Mouse (Mus musculus) megakaryocyte, adult 5-6 weeks (primary cell): ENCODE results near the gene Nfkbiz. TPM values are rescaled to one million over a fixed set of nuclear protein-coding genes. Genes with fewer than 3 reads are reported as not detected.

Experiments used
- ATAC-seq: 2 replicates; pipeline ENCODE4 v1.8.0; 2016; ENCODE audit warnings: mild to moderate bottlenecking, inconsistent platforms; ENCODE audit not compliant: poor library complexity, severe bottlenecking
- total RNA-seq, 2 experiments: library from RNA; stranded (forward) in 1 of 2; stranded (reverse) in 1 of 2; fragments of 153-499, 151-499 nt in 1 of 2; fragments of 221-1000, 200-1000 nt in 1 of 2; gene quantifications; 2 replicates each; pipeline versions ENCODE4 v1.2.3 to v1.2.4; 2015 to 2017

Gene Nfkbiz
- total RNA-seq, 2 experiments from 2014 or later, result 31.2 to 44.9 TPM

DNA sequence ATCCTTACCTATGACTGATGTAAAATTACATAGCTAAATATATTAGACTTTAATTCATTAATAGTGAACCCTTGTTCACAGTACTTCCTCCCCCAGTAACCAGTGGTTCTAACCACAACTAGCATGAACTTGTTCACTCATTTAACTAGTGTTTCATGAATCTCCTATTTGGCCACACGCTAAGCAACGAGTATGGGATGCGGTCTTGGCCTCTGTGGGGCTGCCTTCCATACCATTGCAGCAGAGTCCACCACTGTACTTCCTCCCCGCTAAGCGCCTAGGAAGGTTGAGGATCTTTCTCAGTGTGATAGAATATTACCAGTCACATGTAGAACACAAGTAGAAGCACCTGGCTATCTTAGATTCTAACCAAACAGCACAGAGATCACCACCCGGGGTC is 29.4 kb downstream of the Nfkbiz start:
- peak; percentile 20 for ATAC-seq

DNA sequence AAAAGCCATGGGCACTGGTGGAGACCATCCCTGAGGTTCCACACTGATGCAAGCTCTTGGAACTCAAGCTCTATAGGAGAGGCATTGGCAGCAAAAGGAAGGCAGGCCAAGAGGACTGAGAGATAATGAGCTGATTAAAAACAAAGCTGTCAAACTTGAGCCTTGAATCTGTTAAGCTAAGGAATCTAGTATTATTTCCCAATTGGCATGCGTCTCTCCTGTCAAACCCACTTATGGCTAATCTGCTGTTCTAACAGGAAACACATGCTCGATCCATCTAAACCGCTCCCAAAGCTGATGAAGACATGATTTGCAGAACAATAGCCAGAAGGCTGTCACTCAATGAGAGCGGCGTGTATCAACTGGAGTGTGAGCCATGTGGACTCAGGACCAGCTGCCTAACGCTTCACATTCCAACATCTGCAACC is 31.2 kb downstream of the Nfkbiz start:
- no peak for ATAC-seq

DNA sequence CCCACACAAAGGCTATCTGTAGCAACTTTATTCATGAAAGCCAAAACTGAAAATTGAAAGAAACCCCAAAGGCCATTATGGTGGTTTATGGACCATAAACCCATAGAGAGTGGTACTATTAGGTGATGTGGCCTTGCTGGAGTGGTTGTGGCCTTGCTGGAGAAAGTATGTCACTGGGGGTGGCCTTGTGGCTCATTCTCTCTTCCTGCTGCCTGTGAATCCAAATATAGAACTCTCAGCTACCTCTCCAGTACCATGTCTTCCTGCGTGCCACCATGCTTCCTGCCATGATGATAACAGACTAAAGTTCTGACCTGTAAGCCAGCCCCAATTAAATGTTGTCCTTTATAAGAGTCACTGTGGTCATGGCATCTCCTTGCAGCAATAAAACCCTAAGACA is 33.9 kb downstream of the Nfkbiz start:
- ATAC-seq, result no peak

DNA sequence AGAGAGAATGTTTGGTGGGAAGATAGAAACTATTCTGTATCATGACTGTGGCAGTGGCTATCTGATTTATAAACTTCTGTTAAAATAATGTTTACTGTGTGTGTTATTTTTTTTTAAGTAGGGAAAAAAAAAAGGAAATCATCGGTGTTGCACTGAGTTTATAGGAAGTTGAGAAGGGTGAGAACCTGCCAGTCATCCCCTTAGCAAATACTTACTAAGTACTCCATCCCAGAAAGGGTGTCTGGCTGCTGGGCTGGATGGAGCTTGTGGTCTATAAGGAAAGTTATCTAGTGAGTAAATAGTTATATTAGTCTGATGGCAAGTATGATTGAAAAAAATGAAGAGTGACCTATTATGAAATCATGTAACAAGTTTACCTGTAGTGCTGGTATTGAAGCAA is 37.1 kb downstream of the Nfkbiz start:
- peak; percentile 61 for ATAC-seq

DNA sequence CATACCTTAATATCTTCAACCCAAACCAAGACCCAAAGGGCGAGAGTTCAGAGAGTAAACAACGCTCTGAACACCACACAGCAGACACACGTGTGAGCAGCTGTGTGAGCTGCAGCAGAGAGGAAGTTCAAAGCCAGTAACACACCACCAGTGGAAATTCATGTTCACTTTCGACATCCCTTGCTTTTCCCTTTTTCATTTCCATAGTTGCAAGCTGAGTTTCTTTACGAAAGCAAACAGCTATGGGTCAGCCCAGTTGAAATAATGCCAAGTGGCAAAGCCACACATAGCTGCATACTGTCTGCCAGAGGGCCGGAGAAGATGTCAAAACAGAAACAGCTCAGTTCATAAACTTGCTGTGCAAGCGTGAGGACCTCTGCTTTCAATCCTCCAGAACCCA is 39.9 kb downstream of the Nfkbiz start:
- ATAC-seq, result peak; percentile 86

DNA sequence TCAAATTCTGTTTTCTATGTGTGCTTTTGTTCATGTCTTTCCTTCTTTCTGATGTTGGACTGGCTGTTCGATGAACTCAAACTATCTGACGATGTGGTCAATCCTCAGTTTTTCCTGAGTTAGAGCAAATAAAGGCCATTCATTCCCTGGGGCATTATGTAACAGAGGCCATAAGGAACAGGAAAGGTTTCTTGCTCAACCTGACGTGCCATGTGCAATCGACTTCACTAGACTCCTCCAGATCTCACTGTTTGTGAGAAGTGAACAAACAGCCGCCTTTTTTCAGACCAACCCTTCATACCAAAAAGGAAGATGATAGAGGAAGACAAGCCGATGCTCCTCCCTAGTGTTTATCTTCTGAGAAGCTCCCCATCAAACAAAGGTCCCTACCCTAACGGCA is 48.4 kb downstream of the Nfkbiz start:
- ATAC-seq, result peak; percentile 67

DNA sequence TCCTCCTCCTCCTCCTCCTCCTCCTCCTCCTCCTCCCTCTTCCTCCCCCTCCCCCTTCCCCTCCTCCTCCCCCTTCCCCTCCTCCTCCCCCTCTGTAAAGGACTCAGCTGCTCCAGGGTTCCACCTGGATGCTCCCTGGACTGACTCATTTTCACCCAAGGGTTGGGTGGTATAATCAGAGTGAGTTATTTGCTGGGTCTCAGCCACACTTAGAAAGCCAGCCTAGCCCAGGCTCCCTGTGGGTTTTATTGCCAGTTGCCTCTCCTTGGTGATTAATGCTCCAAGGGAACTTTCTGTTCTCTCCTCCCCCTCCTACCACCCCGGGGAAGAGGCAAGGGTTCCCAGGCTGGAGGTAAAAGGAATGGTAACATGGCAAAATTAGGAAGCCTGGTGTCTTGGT is 49.4 kb downstream of the Nfkbiz start:
- 0 out of 2 replicates have a peak, but pooled peaks have one; percentile 2 for ATAC-seq

DNA sequence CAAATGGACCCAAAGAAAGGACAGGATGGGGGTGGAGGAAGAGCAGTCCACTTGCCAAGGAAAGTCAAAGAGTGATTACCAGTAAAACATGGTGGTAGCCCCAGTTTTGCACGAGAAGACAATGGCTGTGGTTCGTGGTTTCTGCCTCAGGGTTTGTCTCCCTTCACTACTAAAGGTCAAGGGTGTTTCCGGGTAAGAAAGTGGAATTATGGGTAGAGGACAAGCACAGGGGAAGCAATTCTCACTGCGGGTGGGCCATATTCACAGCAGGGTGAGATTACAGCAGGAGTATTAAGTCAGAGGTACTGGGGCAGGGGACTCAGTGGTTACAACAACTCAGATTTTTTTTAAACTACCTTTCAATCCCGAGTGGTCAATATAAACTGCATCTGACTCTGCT is 50.0 kb downstream of the Nfkbiz start:
- ATAC-seq, result peak; percentile 39

DNA sequence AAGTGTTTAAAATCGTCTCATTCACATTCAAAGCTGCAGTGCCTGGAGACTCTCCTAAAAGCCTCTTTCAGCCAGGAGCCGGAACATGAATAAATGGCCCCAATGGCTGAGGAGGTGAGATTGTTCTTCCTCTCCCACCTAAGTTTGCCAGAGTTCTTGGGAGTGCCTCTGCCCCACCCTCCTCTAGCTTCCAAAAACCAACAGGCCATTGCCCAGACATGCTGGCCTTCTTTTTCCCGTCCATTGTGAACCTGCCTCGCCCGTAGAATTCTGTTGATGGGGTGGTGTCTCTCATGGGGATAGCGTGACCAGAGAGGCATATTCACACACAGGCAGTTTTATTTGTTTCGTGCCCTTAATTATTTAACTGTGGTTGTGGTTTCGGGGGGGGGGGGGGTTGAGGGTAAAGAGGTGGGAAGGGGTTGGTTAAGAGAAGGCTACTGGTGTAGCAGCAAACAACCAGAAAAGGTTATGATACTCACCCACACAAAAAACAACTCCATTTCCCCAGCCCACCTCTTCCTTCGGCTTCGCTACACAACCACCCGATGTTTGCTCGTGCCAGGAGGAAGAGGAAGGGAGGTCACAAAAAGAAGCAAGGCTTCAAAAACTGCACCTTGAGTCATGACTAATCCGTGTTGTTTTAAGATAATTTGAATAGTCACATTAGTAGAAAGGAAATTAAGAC is 51.2 kb downstream of the Nfkbiz start:
- ATAC-seq, result no peak

DNA sequence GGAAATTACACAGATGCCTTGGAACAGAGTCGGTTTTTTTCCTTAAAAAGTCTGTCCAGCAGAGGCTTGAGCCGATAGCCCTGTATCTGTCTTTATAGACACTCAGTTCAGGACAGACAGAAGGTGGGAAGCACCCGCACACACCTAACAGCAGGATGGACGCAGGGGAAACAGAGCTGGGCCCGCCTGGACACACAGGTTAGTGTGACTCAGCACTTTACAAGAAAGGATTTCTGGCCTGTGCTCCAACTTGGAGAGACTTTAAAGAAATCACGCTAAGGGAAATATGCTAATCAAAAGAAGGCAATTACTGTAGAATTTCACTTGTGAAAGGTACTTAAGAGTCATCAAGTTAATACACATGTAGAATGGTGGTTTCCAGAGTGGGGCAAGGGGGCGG is 54.3 kb downstream of the Nfkbiz start:
- ATAC-seq, result no peak

DNA sequence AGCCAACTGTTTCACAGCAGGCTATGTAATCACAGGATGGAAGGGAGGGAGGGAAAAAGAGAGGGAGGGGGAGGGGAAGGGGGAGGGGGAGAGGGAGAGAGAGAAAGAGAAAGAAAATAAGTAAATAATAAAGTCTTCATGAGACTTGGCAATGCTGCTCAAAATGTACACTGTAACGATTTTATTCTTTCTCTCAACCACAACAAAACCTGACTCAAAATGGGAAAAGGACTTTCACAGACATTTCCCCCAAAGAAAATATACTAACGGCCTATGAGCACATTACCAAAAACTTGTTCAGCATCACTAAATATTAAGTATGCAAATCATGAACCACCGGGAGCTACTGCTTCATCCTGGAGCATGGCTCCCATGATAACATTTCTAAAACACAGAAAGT is 54.8 kb downstream of the Nfkbiz start:
- ATAC-seq, result no peak

DNA sequence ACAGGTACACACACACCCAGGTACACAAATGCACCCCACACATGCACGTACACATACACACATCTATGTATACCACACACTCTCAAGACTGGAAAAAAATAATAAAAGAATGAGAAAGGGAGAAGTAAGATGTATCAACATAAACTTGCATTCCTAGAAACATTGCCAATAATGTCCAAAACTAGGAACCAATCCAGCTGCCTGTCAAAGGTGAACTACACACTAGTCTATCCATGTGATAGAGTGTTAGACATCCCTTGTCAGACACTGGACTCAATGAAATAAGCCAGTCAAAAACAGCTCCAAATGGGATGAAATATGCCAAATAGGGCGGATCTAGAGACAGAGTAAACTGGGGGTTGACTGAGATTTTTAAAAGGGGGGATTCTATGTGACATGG is 55.8 kb downstream of the Nfkbiz start:
- ATAC-seq, result no peak

DNA sequence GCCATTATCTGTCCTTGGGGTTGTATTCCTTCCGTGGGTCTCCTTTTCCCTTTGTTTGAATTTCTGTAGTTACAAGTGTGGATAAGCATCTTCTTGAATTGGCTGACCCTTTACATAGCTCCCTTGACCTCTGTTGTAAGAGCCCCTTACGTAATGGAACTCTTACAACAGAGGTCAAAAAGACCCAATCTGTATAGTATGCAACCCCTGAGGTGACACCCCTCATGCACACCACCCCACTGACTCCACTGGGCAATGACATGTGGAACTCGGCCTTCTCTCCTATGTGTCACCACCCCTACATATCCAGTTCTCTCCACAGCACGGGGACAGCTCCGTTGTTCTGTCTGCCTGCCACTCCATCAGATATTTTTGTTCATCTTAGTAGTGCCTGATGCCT is 56.9 kb downstream of the Nfkbiz start:
- peak; percentile 87 for ATAC-seq

DNA sequence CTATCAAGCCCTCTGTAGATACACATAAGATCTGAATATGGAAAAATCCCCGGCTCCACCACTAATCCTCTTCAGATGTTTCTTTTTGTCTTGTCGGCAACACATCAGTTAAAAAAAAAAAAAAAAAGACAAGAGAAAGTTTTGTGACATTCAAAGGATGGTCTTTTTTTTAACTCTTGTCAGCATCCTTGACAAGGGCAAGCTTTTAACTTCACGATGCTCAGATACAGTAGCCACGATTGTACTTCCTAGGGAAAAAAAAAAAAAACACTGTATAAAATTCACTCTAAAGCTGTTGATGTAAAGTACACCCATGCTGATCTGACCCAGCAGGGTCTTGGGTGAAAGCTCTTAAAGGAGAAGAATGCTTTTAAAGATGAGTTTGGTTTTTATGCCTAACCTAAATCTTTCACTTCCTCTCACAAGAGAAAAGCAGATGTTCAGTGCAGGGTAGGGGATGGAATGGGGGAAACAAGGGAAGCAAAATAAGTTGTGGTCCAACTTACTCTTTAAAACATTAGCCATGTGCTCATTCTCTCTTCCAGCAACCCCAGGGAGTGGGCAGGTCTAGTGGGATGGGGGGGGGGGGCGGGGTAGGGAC is 57.6 kb downstream of the Nfkbiz start:
- peak; percentile 51 for ATAC-seq

DNA sequence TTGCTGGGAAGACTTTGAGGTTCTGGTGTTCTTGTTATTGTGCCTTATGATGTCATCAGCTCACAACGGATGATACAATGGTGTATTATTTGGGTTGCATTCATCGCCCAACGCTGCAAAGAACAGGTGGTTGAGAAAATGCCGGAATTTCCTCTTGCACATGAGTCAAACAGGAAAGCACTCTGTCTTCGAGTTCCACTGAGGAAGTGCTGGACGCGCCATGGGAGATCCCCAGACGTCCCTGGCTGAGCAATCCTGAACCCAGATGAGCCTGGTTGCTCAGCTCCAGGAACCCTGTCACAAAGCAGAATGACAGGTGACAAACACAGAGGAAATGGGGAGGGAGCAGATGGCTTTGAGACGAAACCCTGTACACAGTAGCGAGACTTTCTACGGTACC is 62.4 kb downstream of the Nfkbiz start:
- ATAC-seq, result peak; percentile 45

DNA sequence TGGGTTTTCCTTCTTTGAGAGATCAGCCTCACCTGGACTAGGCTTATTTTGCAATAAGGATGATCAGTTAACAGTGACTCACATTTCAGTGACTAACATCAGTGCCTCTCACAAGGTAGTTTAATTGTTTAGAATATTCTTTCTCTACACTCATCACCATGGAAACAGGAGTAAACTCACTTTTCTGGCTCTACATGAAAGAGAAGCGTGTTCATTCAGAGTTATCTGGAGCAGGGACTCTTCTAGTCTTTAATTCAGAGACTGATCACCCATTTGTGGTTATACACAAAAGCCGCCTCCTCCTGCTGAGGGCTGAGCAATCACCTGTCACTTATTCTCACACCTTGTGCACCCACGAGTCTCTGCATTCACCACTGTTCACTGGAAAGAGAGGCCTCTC is 68.5 kb downstream of the Nfkbiz start:
- no peak for ATAC-seq

Other genes with a start within 250 kb of the Nfkbiz start
- 1.4 and 2.1 TPM in 2 replicates for gene Nxpe3, start 56.4 kb upstream of the Nfkbiz start, total RNA-seq (2015)
- gene Nxpe3, start 56.4 kb upstream of the Nfkbiz start, total RNA-seq (2017), result 2.4 and 2.8 TPM in 2 replicates
- 3.4 and 5.4 TPM in 2 replicates for gene Cep97, start 96.0 kb upstream of the Nfkbiz start, total RNA-seq (2015)
- 3.0 and 7.4 TPM in 2 replicates for gene Cep97, start 96.0 kb upstream of the Nfkbiz start, total RNA-seq (2017)
- 891 and 940 TPM in 2 replicates for gene Rpl24, start 127.4 kb upstream of the Nfkbiz start, total RNA-seq (2015)
- 1,387 and 1,407 TPM in 2 replicates for gene Rpl24, start 127.4 kb upstream of the Nfkbiz start, total RNA-seq (2017)
- gene Zbtb11, start 135.0 kb upstream of the Nfkbiz start, total RNA-seq (2015), result 14.9 and 18.9 TPM in 2 replicates
- gene Zbtb11, start 135.0 kb upstream of the Nfkbiz start, total RNA-seq (2017), result 25.0 TPM in 2 replicates
- gene Pcnp, start 190.8 kb upstream of the Nfkbiz start, total RNA-seq (2015), result 85.2 and 88.2 TPM in 2 replicates
- gene Pcnp, start 190.8 kb upstream of the Nfkbiz start, total RNA-seq (2017), result 97.0 and 104 TPM in 2 replicates
- 14.4 and 15.1 TPM in 2 replicates for gene Trmt10c, start 198.9 kb upstream of the Nfkbiz start, total RNA-seq (2015)
- 20.2 and 20.9 TPM in 2 replicates for gene Trmt10c, start 198.9 kb upstream of the Nfkbiz start, total RNA-seq (2017)
- 25.8 and 31.5 TPM in 2 replicates for gene Senp7, start 209.4 kb upstream of the Nfkbiz start, total RNA-seq (2015)
- 28.8 and 33.0 TPM in 2 replicates for gene Senp7, start 209.4 kb upstream of the Nfkbiz start, total RNA-seq (2017)